Mouse (Mus musculus) left cerebral cortex, adult 9 months (tissue): ENCODE results near the gene Bcor.

ENCODE experiments used
- DNase-seq, 2 experiments: peaks; one replicate each; pipeline ENCODE4 v3.0.0; 2022; ENCODE audit warnings: low spot score in 2 of 2

Gene Bcor

GRCm38 (mm10) chrX:12067031-12067430 is 93.1 kb downstream of the Bcor start:
- no peak for DNase-seq

GRCm38 (mm10) chrX:12065782-12066181 is 94.4 kb downstream of the Bcor start:
- DNase-seq: no peak

GRCm38 (mm10) chrX:12062932-12063260 is 97.3 kb downstream of the Bcor start:
- DNase-seq: no peak

GRCm38 (mm10) chrX:12062121-12062931 is 97.8 kb downstream of the Bcor start:
- no peak for DNase-seq

- DNase-seq: no peak
Observed at GRCm38 (mm10) chrX:12060848-12061247, 99.3 kb downstream of the Bcor start.

GRCm38 (mm10) chrX:12057210-12057609 is 102.9 kb downstream of the Bcor start:
- no peak for DNase-seq

- DNase-seq: no peak
Observed at GRCm38 (mm10) chrX:12053315-12053914, 106.7 kb downstream of the Bcor start.

GRCm38 (mm10) chrX:12052651-12053050 is 107.5 kb downstream of the Bcor start:
- DNase-seq: no peak

GRCm38 (mm10) chrX:12048721-12049120 is 111.4 kb downstream of the Bcor start:
- no peak for DNase-seq

GRCm38 (mm10) chrX:12048166-12048565 is 112.0 kb downstream of the Bcor start:
- DNase-seq: no peak

GRCm38 (mm10) chrX:12047223-12047911 is 112.8 kb downstream of the Bcor start:
- DNase-seq: peak in 1 of 2 experiments; percentile 17

GRCm38 (mm10) chrX:12046676-12047075 is 113.5 kb downstream of the Bcor start:
- no peak for DNase-seq

- DNase-seq: no peak
Observed at GRCm38 (mm10) chrX:12043352-12043751, 116.8 kb downstream of the Bcor start.

GRCm38 (mm10) chrX:12041453-12041852 is 118.7 kb downstream of the Bcor start:
- no peak for DNase-seq

- DNase-seq: no peak
Observed at GRCm38 (mm10) chrX:12014726-12015464, 145.3 kb downstream of the Bcor start.

GRCm38 (mm10) chrX:12010660-12011059 is 149.5 kb downstream of the Bcor start:
- DNase-seq: no peak

GRCm38 (mm10) chrX:12009046-12009445 is 151.1 kb downstream of the Bcor start:
- no peak for DNase-seq

- DNase-seq: no peak
Observed at GRCm38 (mm10) chrX:12007832-12008540, 152.2 kb downstream of the Bcor start.

- no peak for DNase-seq
Observed at GRCm38 (mm10) chrX:12006882-12007753, 153.0 kb downstream of the Bcor start.
